9 mouse cellular contexts compared by ENCODE assay signal in genomic region chr12:28700561-28701025, GRCm38 (mm10). TPM values are rescaled to one million over a fixed set of nuclear protein-coding genes. Genes with fewer than 3 reads are reported as not detected.
A peak's percentile ranks its signal among the peaks of the same experiment; 100 is the strongest.
DNase-seq lines count a peak whose midpoint lies in the region; ATAC-seq and TF ChIP-seq lines count a peak whose summit lies in the region.
"Had no signal": no experiment of that assay in that cellular context is flagged by ENCODE, and none has a peak within 500 bp of the region (broad histone marks: within the 10 kb centered on the region; RNA-seq: fewer than 3 reads in every experiment).

No protein-coding gene starts in this region.

- peaks cover 4% of the 10 kb centered on the region; the same call in 1 of the 2 replicates for H3K4me1 ChIP-seq in hindbrain, postnatal 0 days (ENCODE audit: insufficient read depth, low read length)
- H3K4me1 ChIP-seq in limb, embryonic 10.5 days: peaks cover 30% of the 10 kb centered on the region
- peaks cover 6% of the 10 kb centered on the region for H3K4me1 ChIP-seq in lung, adult 2 months (ENCODE audit: control insufficient read depth, insufficient read depth, low read length)

- TF ChIP-seq POLR2A in lung, adult 2 months (IDR thresholded peaks at IDR 0.05; ENCODE audit: borderline replicate concordance, extremely low read depth, low read depth, low read length): no peak

- peak; percentile 47 to 66 for DNase-seq in left cerebral cortex, adult 18-20 months (ENCODE audit: low spot score in 2 of 2)
- DNase-seq in left cerebral cortex, adult 11 months (ENCODE audit: low spot score): no peak
- peak; percentile 76 for DNase-seq in cerebellum, adult 9-10 months
- peak; percentile 84 for DNase-seq in gastrocnemius, postnatal 14 days
- DNase-seq in hindbrain, postnatal 0 days (ENCODE audit: low spot score): peak; percentile 82
- DNase-seq in limb, embryonic 10.5 days (ENCODE audit: low spot score): no peak
- DNase-seq in testis, postnatal 10 days (ENCODE audit: low spot score): peak; percentile 84
- DNase-seq in lung, adult 2 months: no peak

- H3K27me3 ChIP-seq in hindbrain, postnatal 0 days (ENCODE audit: insufficient read depth, low read length): no peaks in the 10 kb centered on the region
- H3K27me3 ChIP-seq in limb, embryonic 10.5 days (ENCODE audit: low read depth, poor library complexity, severe bottlenecking): no peaks in the 10 kb centered on the region

- intact Hi-C loops in gastrocnemius, postnatal 14 days (cut with DNase I; ENCODE audit: low total_unique reads): no loop called here

- no peak for TF ChIP-seq CTCF in hindbrain, postnatal 0 days (IDR thresholded peaks at IDR 0.05; ENCODE audit: low read depth)
- TF ChIP-seq CTCF in lung, adult 2 months (IDR thresholded peaks at IDR 0.05; ENCODE audit: insufficient read depth, low read length): no peak

- H3K4me3 ChIP-seq in hindbrain, postnatal 0 days (ENCODE audit: low read length): no peak overlapping the region
- H3K4me3 ChIP-seq in limb, embryonic 10.5 days: no peak overlapping the region
- no peak overlapping the region for H3K4me3 ChIP-seq in lung, adult 2 months (replicated peaks; ENCODE audit: extremely low read depth, low read depth, low read length)

- H3K9ac ChIP-seq in hindbrain, postnatal 0 days (replicated peaks; ENCODE audit: low read length): 0 out of 2 replicates have a peak overlapping the region, but pooled peaks have one; percentile 31

- no peaks in the 10 kb centered on the region for H3K9me3 ChIP-seq in hindbrain, postnatal 0 days (ENCODE audit: low read length)
- no peaks in the 10 kb centered on the region for H3K9me3 ChIP-seq in limb, embryonic 10.5 days (replicated peaks)

- 33% methylated on average over 19 of the region's 19 CpGs for WGBS in hindbrain, postnatal 0 days
- WGBS in limb, embryonic 10.5 days: 80% methylated on average over 19 of the region's 19 CpGs
- 75% methylated on average over 19 of the region's 19 CpGs for WGBS in lung, adult 2 months

- peak overlapping the region; percentile 87 for H3K27ac ChIP-seq in hindbrain, postnatal 0 days
- peak overlapping the region; percentile 79; the same call in 1 of the 2 replicates for H3K27ac ChIP-seq in limb, embryonic 10.5 days
- H3K27ac ChIP-seq: macrophage had no signal

- no peaks in the 10 kb centered on the region for H3K36me3 ChIP-seq in hindbrain, postnatal 0 days (ENCODE audit: insufficient read depth, low read length)
- H3K36me3 ChIP-seq in limb, embryonic 10.5 days: peaks cover 22% of the 10 kb centered on the region

- peak; percentile 59 for ATAC-seq in hindbrain, postnatal 0 days

- H3K4me2 ChIP-seq in hindbrain, postnatal 0 days (ENCODE audit: low read depth, low read length): no peak overlapping the region

RNA-seq across cellular contexts. Expression of gene Adi1, which starts 25.6 kb away (rescaled TPM):
- total RNA-seq in left cerebral cortex, adult 18-20 months (2021): 10 to 100 TPM; 36.5 to 37.2 TPM
- 10 to 100 TPM; 25.1 TPM for total RNA-seq in gastrocnemius, postnatal 14 days (2021)
- total RNA-seq in hindbrain, postnatal 0 days (2014; rRNA removed): 8.5 and 11.4 TPM in 2 replicates
- 33.3 and 35.4 TPM in 2 replicates for polyA plus RNA-seq in hindbrain, postnatal 0 days (2015; fragmentation: Nextera tagmentation; extraction: Ambion mirVana)
- 67.0 and 69.9 TPM in 2 replicates for polyA plus RNA-seq in limb, embryonic 10.5 days (2016; fragmentation: Nextera tagmentation; extraction: Ambion mirVana)
- polyA plus RNA-seq in lung, adult 2 months (2012; rRNA removed): 14.1 and 22.8 TPM in 2 replicates

RNA-seq across cellular contexts. Expression of gene Trappc12, which starts 49.7 kb away (rescaled TPM):
- 10 to 100 TPM; 63.4 to 64.4 TPM for total RNA-seq in left cerebral cortex, adult 18-20 months (2021)
- total RNA-seq in gastrocnemius, postnatal 14 days (2021): 10 to 100 TPM; 13.6 to 14.8 TPM
- total RNA-seq in hindbrain, postnatal 0 days (2014; rRNA removed): 54.5 and 66.3 TPM in 2 replicates
- 34.1 and 34.5 TPM in 2 replicates for polyA plus RNA-seq in hindbrain, postnatal 0 days (2015; fragmentation: Nextera tagmentation; extraction: Ambion mirVana)
- polyA plus RNA-seq in limb, embryonic 10.5 days (2016; fragmentation: Nextera tagmentation; extraction: Ambion mirVana): 34.0 and 37.9 TPM in 2 replicates
- 18.7 and 25.1 TPM in 2 replicates for polyA plus RNA-seq in lung, adult 2 months (2012; rRNA removed)

RNA-seq across cellular contexts. Expression of gene Eipr1, which starts 51.0 kb away (rescaled TPM):
- total RNA-seq in left cerebral cortex, adult 18-20 months (2021): 10 to 100 TPM; 60.2 to 66.6 TPM
- total RNA-seq in gastrocnemius, postnatal 14 days (2021): 1 to 10 TPM; 6.4 to 7.0 TPM
- 65.8 and 78.0 TPM in 2 replicates for total RNA-seq in hindbrain, postnatal 0 days (2014; rRNA removed)
- polyA plus RNA-seq in hindbrain, postnatal 0 days (2015; fragmentation: Nextera tagmentation; extraction: Ambion mirVana): 54.9 and 58.4 TPM in 2 replicates
- polyA plus RNA-seq in limb, embryonic 10.5 days (2016; fragmentation: Nextera tagmentation; extraction: Ambion mirVana): 41.2 and 42.2 TPM in 2 replicates
- 17.8 and 17.9 TPM in 2 replicates for polyA plus RNA-seq in lung, adult 2 months (2012; rRNA removed)

RNA-seq across cellular contexts. Expression of gene Rnaseh1, which starts 51.2 kb away (rescaled TPM):
- total RNA-seq in left cerebral cortex, adult 18-20 months (2021): 10 to 100 TPM; 13.1 to 16.2 TPM
- 1 to 10 TPM; 4.6 to 5.1 TPM for total RNA-seq in gastrocnemius, postnatal 14 days (2021)
- 7.4 and 11.3 TPM in 2 replicates for total RNA-seq in hindbrain, postnatal 0 days (2014; rRNA removed)
- 12.7 and 14.8 TPM in 2 replicates for polyA plus RNA-seq in hindbrain, postnatal 0 days (2015; fragmentation: Nextera tagmentation; extraction: Ambion mirVana)
- 38.5 and 38.8 TPM in 2 replicates for polyA plus RNA-seq in limb, embryonic 10.5 days (2016; fragmentation: Nextera tagmentation; extraction: Ambion mirVana)
- polyA plus RNA-seq in lung, adult 2 months (2012; rRNA removed): 9.1 and 11.7 TPM in 2 replicates

Comparison
In these comparisons a context has a peak if more than half of its experiments do, and no peak if none do; other contexts are left out.
1. DNase-seq: peak in left cerebral cortex, adult 18-20 months (2 of 2), cerebellum, adult 9-10 months (single experiment), gastrocnemius, postnatal 14 days (single experiment), hindbrain, postnatal 0 days (single experiment) and testis, postnatal 10 days (single experiment); none in left cerebral cortex, adult 11 months (single experiment), limb, embryonic 10.5 days (single experiment) and lung, adult 2 months (single experiment).